Comparison of ENCODE assay signal across 16 mouse cellular contexts in the genomic region with DNA sequence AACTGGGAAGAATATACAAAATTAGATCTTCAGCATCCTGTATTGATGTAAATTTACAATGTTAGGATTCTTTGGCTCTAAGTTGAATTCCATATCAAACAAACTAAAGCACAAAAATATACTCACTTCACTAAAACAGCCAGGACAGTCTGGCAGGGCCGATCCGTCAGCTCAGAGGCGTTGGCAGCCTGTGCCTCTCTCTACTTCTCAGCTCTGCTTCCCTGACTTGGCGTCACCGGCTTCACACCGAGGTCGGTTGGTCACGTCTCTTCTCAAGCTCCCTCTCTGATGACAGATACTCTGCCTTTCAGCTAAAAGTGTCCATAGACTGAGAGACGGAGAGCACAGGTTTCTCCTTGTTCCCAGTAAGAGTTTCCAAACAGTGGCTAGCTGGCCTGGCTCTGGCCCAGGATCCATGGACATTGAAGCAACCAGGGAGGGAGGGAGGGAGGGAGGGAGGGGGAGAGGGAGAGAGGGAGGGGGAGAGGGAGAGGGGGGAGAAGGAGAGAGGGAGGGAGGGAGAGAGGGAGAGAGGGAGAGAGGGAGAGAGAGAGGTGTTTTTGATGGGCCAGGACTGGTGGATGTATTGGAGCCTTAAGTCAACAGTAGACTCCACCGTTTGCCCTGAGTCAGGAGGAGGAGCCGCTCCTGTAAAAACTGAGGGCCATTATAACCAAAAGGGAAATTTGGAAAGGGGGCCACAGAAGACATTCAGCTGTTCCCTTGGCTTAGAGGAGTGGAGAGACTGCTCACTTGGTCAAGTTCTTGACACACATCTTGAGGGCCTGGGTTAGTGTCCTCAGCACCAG.
DNase-seq lines count a peak whose midpoint lies in the region; ATAC-seq and TF ChIP-seq lines count a peak whose summit lies in the region.
"Had no signal": no experiment of that assay in that cellular context is flagged by ENCODE, and none has a peak within 500 bp of the region (broad histone marks: within the 10 kb centered on the region; RNA-seq: fewer than 3 reads in every experiment).

No protein-coding gene starts in this region.

- H3K27me3 ChIP-seq in heart, embryonic 12.5 days (replicated peaks) = no peaks in the 10 kb centered on the region
- H3K27me3 ChIP-seq in heart, adult 2 months (ENCODE audit: control insufficient read depth, insufficient read depth, low read length) = no peaks in the 10 kb centered on the region; the same call in 1 of the 2 replicates
- no peaks in the 10 kb centered on the region for H3K27me3 ChIP-seq in liver, embryonic 16.5 days (ENCODE audit: control insufficient read depth, insufficient read depth, low read depth, low read length)
- no peaks in the 10 kb centered on the region for H3K27me3 ChIP-seq in liver, embryonic 12.5 days (replicated peaks)
- H3K27me3 ChIP-seq in limb, embryonic 10.5 days (ENCODE audit: low read depth, poor library complexity, severe bottlenecking) = no peaks in the 10 kb centered on the region
- H3K27me3 ChIP-seq: embryonic facial prominence, embryonic 15.5 days; limb, embryonic 13.5 days had no signal

- peak overlapping the region; percentile 29; the same call in 1 of the 2 replicates for H3K4me2 ChIP-seq in heart, embryonic 12.5 days
- no peak overlapping the region for H3K4me2 ChIP-seq in liver, embryonic 16.5 days (ENCODE audit: low read depth, low read length)
- no peak overlapping the region for H3K4me2 ChIP-seq in liver, embryonic 12.5 days
- H3K4me2 ChIP-seq: embryonic facial prominence, embryonic 15.5 days had no signal

- H3K79me2 ChIP-seq in heart, adult 2 months (replicated peaks; ENCODE audit: control insufficient read depth, insufficient read depth, low read length) = no peaks in the 10 kb centered on the region

- no peak for TF ChIP-seq EP300 in heart, adult 2 months (IDR thresholded peaks at IDR 0.05; ENCODE audit: insufficient read depth, low read depth, low read length)

- H3K9ac ChIP-seq in heart, embryonic 12.5 days = no peak overlapping the region
- H3K9ac ChIP-seq in heart, adult 2 months (ENCODE audit: low read depth, low read length) = no peak overlapping the region
- H3K9ac ChIP-seq in liver, embryonic 16.5 days (ENCODE audit: low read depth, low read length) = no peak overlapping the region
- H3K9ac ChIP-seq in liver, embryonic 12.5 days = no peak overlapping the region
- H3K9ac ChIP-seq: embryonic facial prominence, embryonic 15.5 days; limb, embryonic 13.5 days had no signal

- H3K27ac ChIP-seq in heart, embryonic 12.5 days (ENCODE audit: poor library complexity, severe bottlenecking) = peak overlapping the region; percentile 61; the same call in 1 of the 2 replicates
- H3K27ac ChIP-seq in heart, adult 2 months = no peak overlapping the region
- H3K27ac ChIP-seq in liver, embryonic 16.5 days (ENCODE audit: low read length) = no peak overlapping the region
- no peak overlapping the region for H3K27ac ChIP-seq in liver, embryonic 12.5 days
- H3K27ac ChIP-seq in limb, embryonic 10.5 days = peak overlapping the region; percentile 4; the same call in 1 of the 2 replicates
- H3K27ac ChIP-seq: embryonic facial prominence, embryonic 15.5 days; limb, embryonic 13.5 days; macrophage had no signal

- DNase-seq in heart, adult 2 months = no peak
- DNase-seq in limb, embryonic 10.5 days (ENCODE audit: low spot score) = no peak
- DNase-seq in lung, postnatal 14 days = peak; percentile 7
- no peak for DNase-seq in retina, embryonic 14.5 days (ENCODE audit: low spot score)
- DNase-seq: adrenal gland, adult 2 months; cerebellum, adult 18-20 months; right cerebral cortex, postnatal 25 days; thymus, adult 18-20 months had no signal

- ATAC-seq in heart, embryonic 12.5 days (ENCODE audit: insufficient number of reproducible peaks, low FRiP score) = no peak
- ATAC-seq in liver, embryonic 16.5 days (ENCODE audit: low read depth) = peak; percentile 23; the same call in 1 of the 2 replicates
- no peak for ATAC-seq in liver, embryonic 12.5 days
- ATAC-seq: hindbrain, embryonic 16.5 days had no signal

- H3K9me3 ChIP-seq in heart, embryonic 12.5 days (replicated peaks) = no peaks in the 10 kb centered on the region
- no peaks in the 10 kb centered on the region for H3K9me3 ChIP-seq in liver, embryonic 16.5 days (replicated peaks; ENCODE audit: control insufficient read depth, low read length)
- H3K9me3 ChIP-seq in liver, embryonic 12.5 days (replicated peaks) = no peaks in the 10 kb centered on the region
- no peaks in the 10 kb centered on the region for H3K9me3 ChIP-seq in limb, embryonic 10.5 days (replicated peaks)
- H3K9me3 ChIP-seq: embryonic facial prominence, embryonic 15.5 days; limb, embryonic 13.5 days had no signal

- H3K4me3 ChIP-seq in heart, embryonic 12.5 days = no peak overlapping the region
- no peak overlapping the region for H3K4me3 ChIP-seq in heart, adult 2 months
- H3K4me3 ChIP-seq in liver, embryonic 16.5 days (ENCODE audit: low read depth, low read length) = no peak overlapping the region; the same call in 1 of the 2 replicates
- no peak overlapping the region for H3K4me3 ChIP-seq in liver, embryonic 12.5 days
- H3K4me3 ChIP-seq in limb, embryonic 10.5 days = no peak overlapping the region
- H3K4me3 ChIP-seq: embryonic facial prominence, embryonic 15.5 days; limb, embryonic 13.5 days had no signal

- WGBS in heart, embryonic 12.5 days = 37% methylated on average over 11 of the region's 11 CpGs
- WGBS in heart, adult 2 months = 51% methylated on average over 11 of the region's 11 CpGs
- 67% methylated on average over 11 of the region's 11 CpGs for WGBS in liver, embryonic 16.5 days (ENCODE audit: insufficient replicate concordance)
- WGBS in liver, embryonic 12.5 days (ENCODE audit: insufficient replicate concordance) = 70% methylated on average over 11 of the region's 11 CpGs
- WGBS in limb, embryonic 10.5 days = 72% methylated on average over 11 of the region's 11 CpGs

- TF ChIP-seq CTCF in heart, adult 2 months (IDR thresholded peaks at IDR 0.05) = no peak

- H3K36me3 ChIP-seq in heart, embryonic 12.5 days = no peaks in the 10 kb centered on the region
- H3K36me3 ChIP-seq in heart, adult 2 months (ENCODE audit: control insufficient read depth, insufficient read depth, low read length) = no peaks in the 10 kb centered on the region
- no peaks in the 10 kb centered on the region for H3K36me3 ChIP-seq in liver, embryonic 16.5 days (ENCODE audit: control insufficient read depth, insufficient read depth)
- H3K36me3 ChIP-seq in liver, embryonic 12.5 days = no peaks in the 10 kb centered on the region
- H3K36me3 ChIP-seq in limb, embryonic 10.5 days = no peaks in the 10 kb centered on the region
- H3K36me3 ChIP-seq: embryonic facial prominence, embryonic 15.5 days; G1E; limb, embryonic 13.5 days had no signal

- H3K4me1 ChIP-seq in heart, embryonic 12.5 days (replicated peaks) = peaks cover 23% of the 10 kb centered on the region
- H3K4me1 ChIP-seq in heart, adult 2 months (ENCODE audit: control insufficient read depth, insufficient read depth, low read length) = no peaks in the 10 kb centered on the region
- no peaks in the 10 kb centered on the region; the same call in 1 of the 2 replicates for H3K4me1 ChIP-seq in liver, embryonic 16.5 days (ENCODE audit: control insufficient read depth, low read depth, low read length)
- H3K4me1 ChIP-seq in liver, embryonic 12.5 days = 0 out of 2 replicates have a peak, but pooled peaks cover 4% of the 10 kb centered on the region
- peaks cover 24% of the 10 kb centered on the region for H3K4me1 ChIP-seq in limb, embryonic 10.5 days

- intact Hi-C loops in heart, adult 2 months (cut with DNase I) = no loop called here

- TF ChIP-seq POLR2A in heart, adult 2 months (IDR thresholded peaks at IDR 0.05; ENCODE audit: insufficient read depth, low read depth, low read length) = no peak

Comparison
In these comparisons a context has a peak if more than half of its experiments do, and no peak if none do; other contexts are left out.
1. H3K27ac ChIP-seq: peak in heart, embryonic 12.5 days (single experiment) and limb, embryonic 10.5 days (single experiment); none in heart, adult 2 months (single experiment), liver, embryonic 16.5 days (single experiment) and liver, embryonic 12.5 days (single experiment).